ENCODE assay signal across 15 mouse cellular contexts in genomic region chr7:128728738-128729137, GRCm38 (mm10). TPM values are rescaled to one million over a fixed set of nuclear protein-coding genes. Genes with fewer than 3 reads are reported as not detected.
DNase-seq lines count a peak whose midpoint lies in the region; ATAC-seq lines count a peak whose summit lies in the region.
"Had no signal": no experiment of that assay in that cellular context is flagged by ENCODE, and none has a peak within 500 bp of the region (broad histone marks: within the 10 kb centered on the region; RNA-seq: fewer than 3 reads in every experiment).

No protein-coding gene starts in this region.

- peak; percentile 25; the same call in 1 of the 2 replicates for ATAC-seq in kidney, embryonic 14.5 days (ENCODE audit: low FRiP score, low TSS enrichment)
- no peak for ATAC-seq in midbrain, embryonic 11.5 days (ENCODE audit: low FRiP score)
- ATAC-seq: forebrain, postnatal 0 days; midbrain, embryonic 13.5 days had no signal

- H3K79me2 ChIP-seq in macrophage (ENCODE audit: inconsistent target): peaks cover 98% of the 10 kb centered on the region

- H3K4me1 ChIP-seq in kidney, embryonic 14.5 days (ENCODE audit: control insufficient read depth, insufficient read depth, low read length): no peaks in the 10 kb centered on the region
- peaks cover 5% of the 10 kb centered on the region; the same call in 1 of the 2 replicates for H3K4me1 ChIP-seq in midbrain, embryonic 11.5 days (ENCODE audit: control insufficient read depth, insufficient read depth, low read length)

- H3K9me3 ChIP-seq in kidney, embryonic 14.5 days (ENCODE audit: control insufficient read depth, low read length): no peaks in the 10 kb centered on the region
- H3K9me3 ChIP-seq in midbrain, embryonic 11.5 days (ENCODE audit: control insufficient read depth, low read length): no peaks in the 10 kb centered on the region
- H3K9me3 ChIP-seq: hindbrain, embryonic 15.5 days; midbrain, embryonic 13.5 days; neural tube, embryonic 13.5 days had no signal

- no peak for DNase-seq in kidney, adult 8-10 months
- DNase-seq in CD4-positive, CD25-positive, alpha-beta regulatory T cell, adult 2 months (ENCODE audit: low read depth, low spot score): peak; percentile 28
- DNase-seq in NIH3T3 (ENCODE audit: low read depth): peak; percentile 5
- DNase-seq in midbrain, embryonic 11.5 days (ENCODE audit: low spot score, missing footprints): no peak
- no peak for DNase-seq in embryo, embryonic 11 days
- DNase-seq: adrenal gland, postnatal 36 days; cerebellum, adult 11-12 months; forebrain, postnatal 0 days; layer of hippocampus, adult 9-11 months had no signal

- no peak overlapping the region for H3K27ac ChIP-seq in kidney, embryonic 14.5 days (ENCODE audit: low read depth, low read length)
- H3K27ac ChIP-seq in macrophage: peak overlapping the region; percentile 54
- H3K27ac ChIP-seq in midbrain, embryonic 11.5 days (ENCODE audit: low read depth, low read length): no peak overlapping the region
- H3K27ac ChIP-seq: hindbrain, embryonic 15.5 days; liver, embryonic 14.5 days; midbrain, embryonic 13.5 days; neural tube, embryonic 13.5 days had no signal

- no peak overlapping the region for H3K9ac ChIP-seq in kidney, embryonic 14.5 days (ENCODE audit: low read depth, low read length)
- no peak overlapping the region for H3K9ac ChIP-seq in midbrain, embryonic 11.5 days (ENCODE audit: low read length)
- H3K9ac ChIP-seq: forebrain, postnatal 0 days; hindbrain, embryonic 15.5 days; liver, embryonic 14.5 days; midbrain, embryonic 13.5 days; neural tube, embryonic 13.5 days had no signal

- no peaks in the 10 kb centered on the region for H3K27me3 ChIP-seq in kidney, embryonic 14.5 days (ENCODE audit: control insufficient read depth, insufficient read depth, low read length)
- H3K27me3 ChIP-seq in midbrain, embryonic 11.5 days (ENCODE audit: control insufficient read depth, insufficient read depth, low read length): no peaks in the 10 kb centered on the region
- H3K27me3 ChIP-seq: hindbrain, embryonic 15.5 days; midbrain, embryonic 13.5 days; neural tube, embryonic 13.5 days had no signal

- H3K4me2 ChIP-seq in kidney, embryonic 14.5 days (replicated peaks; ENCODE audit: low read depth, low read length): no peak overlapping the region
- H3K4me2 ChIP-seq in midbrain, embryonic 11.5 days: no peak overlapping the region
- H3K4me2 ChIP-seq: hindbrain, embryonic 15.5 days; midbrain, embryonic 13.5 days; neural tube, embryonic 13.5 days had no signal

- WGBS in kidney, embryonic 14.5 days: 70% methylated on average over 10 of the region's 10 CpGs
- WGBS in macrophage (ENCODE audit: missing documents): 10% methylated on average over 10 of the region's 10 CpGs
- WGBS in midbrain, embryonic 11.5 days: 94% methylated on average over 10 of the region's 10 CpGs

- no peak overlapping the region for H3K4me3 ChIP-seq in kidney, embryonic 14.5 days (ENCODE audit: low read length)
- H3K4me3 ChIP-seq in macrophage (ENCODE audit: inconsistent target): no peak overlapping the region
- H3K4me3 ChIP-seq in midbrain, embryonic 11.5 days (ENCODE audit: low read depth, low read length): no peak overlapping the region
- H3K4me3 ChIP-seq: hindbrain, embryonic 15.5 days; midbrain, embryonic 13.5 days; neural tube, embryonic 13.5 days had no signal

- no peaks in the 10 kb centered on the region for H3K36me3 ChIP-seq in kidney, embryonic 14.5 days (ENCODE audit: control insufficient read depth, insufficient read depth, low read length)
- H3K36me3 ChIP-seq in macrophage (ENCODE audit: inconsistent target): no peaks in the 10 kb centered on the region
- H3K36me3 ChIP-seq in midbrain, embryonic 11.5 days (ENCODE audit: control insufficient read depth, insufficient read depth, low read length): no peaks in the 10 kb centered on the region

RNA-seq across cellular contexts. Expression of gene Mcmbp, which starts 11.6 kb away (rescaled TPM):
- polyA plus RNA-seq in kidney, embryonic 14.5 days (2014; fragmentation: Nextera tagmentation; extraction: Ambion mirVana): 78.1 and 87.9 TPM in 2 replicates
- 10 to 100 TPM; 24.6 to 98.2 (median 58.7) TPM for total RNA-seq in macrophage (2018; cell fraction: chromatin; rRNA removed)
- total RNA-seq in macrophage (2018; cell fraction: cytosol; rRNA removed): 10 to 100 TPM; 22.0 to 40.7 (median 29.5) TPM
- 100 to 1,000 TPM in 1 of 26 experiments, 10 to 100 TPM in 25; 25.9 to 130 (median 48.4) TPM for total RNA-seq in macrophage (2018; cell fraction: nucleus; rRNA removed)
- 24.9 to 40.8 TPM (median 27.9 TPM) in 3 replicates for polyA plus RNA-seq in macrophage (2018)
- polyA plus RNA-seq in midbrain, embryonic 11.5 days (2014; fragmentation: Nextera tagmentation; extraction: Ambion mirVana): 79.1 and 83.9 TPM in 2 replicates

RNA-seq across cellular contexts. Expression of gene Sec23ip, which starts 16.0 kb away (rescaled TPM):
- polyA plus RNA-seq in kidney, embryonic 14.5 days (2014; fragmentation: Nextera tagmentation; extraction: Ambion mirVana): 22.5 and 38.4 TPM in 2 replicates
- total RNA-seq in macrophage (2018; cell fraction: chromatin; rRNA removed): 10 to 100 TPM; 25.3 to 68.7 (median 48.5) TPM
- 10 to 100 TPM; 19.0 to 29.6 (median 24.3) TPM for total RNA-seq in macrophage (2018; cell fraction: cytosol; rRNA removed)
- 10 to 100 TPM; 22.0 to 51.4 (median 36.3) TPM for total RNA-seq in macrophage (2018; cell fraction: nucleus; rRNA removed)
- polyA plus RNA-seq in macrophage (2018): 20.6 to 23.5 TPM (median 21.4 TPM) in 3 replicates
- polyA plus RNA-seq in midbrain, embryonic 11.5 days (2014; fragmentation: Nextera tagmentation; extraction: Ambion mirVana): 44.4 and 46.6 TPM in 2 replicates

Comparison
In these comparisons a context has a peak if more than half of its experiments do, and no peak if none do; other contexts are left out.
1. DNase-seq: peak in CD4-positive, CD25-positive, alpha-beta regulatory T cell, adult 2 months (single experiment) and NIH3T3 (single experiment); none in kidney, adult 8-10 months (0 of 2), midbrain, embryonic 11.5 days (single experiment) and embryo, embryonic 11 days (single experiment).